8 mouse cellular contexts compared by ENCODE assay signal in the genomic region with DNA sequence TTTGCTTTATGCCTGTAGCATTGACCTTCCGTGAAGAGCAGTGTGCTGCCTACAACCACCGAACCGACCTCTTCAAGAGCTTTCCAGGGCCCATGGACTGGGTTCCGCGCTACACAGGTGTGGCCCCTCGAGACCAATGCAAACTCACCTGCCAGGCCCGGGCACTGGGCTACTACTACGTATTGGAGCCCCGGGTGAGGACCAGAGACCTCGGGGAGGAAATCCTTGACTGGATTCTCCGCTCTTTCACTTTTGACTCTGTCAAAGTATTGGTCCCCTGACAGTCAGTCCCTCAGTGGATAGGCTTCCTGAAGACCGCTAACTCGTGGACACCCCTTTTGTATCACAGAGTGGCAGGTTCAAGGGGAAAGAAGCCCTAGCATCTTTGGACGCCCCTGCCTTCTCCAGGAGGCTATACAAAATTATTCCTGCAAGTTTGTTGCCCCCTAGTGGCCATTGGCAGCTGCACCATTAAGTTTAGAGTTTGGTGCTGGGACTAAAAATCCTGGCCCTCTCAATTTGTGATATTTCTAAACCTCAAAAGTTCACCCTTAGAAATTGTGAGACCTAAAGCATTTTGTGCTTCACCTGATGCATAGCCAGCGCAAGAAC. TPM values are rescaled to one million over a fixed set of nuclear protein-coding genes. Genes with fewer than 3 reads are reported as not detected.
DNase-seq lines count a peak whose midpoint lies in the region; ATAC-seq and TF ChIP-seq lines count a peak whose summit lies in the region.
"Had no signal": no experiment of that assay in that cellular context is flagged by ENCODE, and none has a peak within 500 bp of the region (broad histone marks: within the 10 kb centered on the region; RNA-seq: fewer than 3 reads in every experiment).

No protein-coding gene starts in this region.

- H3K9ac ChIP-seq in hindbrain, embryonic 12.5 days: no peak overlapping the region
- no peak overlapping the region for H3K9ac ChIP-seq in liver, embryonic 15.5 days
- H3K9ac ChIP-seq: heart, embryonic 15.5 days had no signal

- 0 out of 2 replicates have a peak, but pooled peaks have one; percentile 29 for TF ChIP-seq CTCF in thymus, adult 2 months (IDR thresholded peaks at IDR 0.05; ENCODE audit: borderline replicate concordance, control insufficient read depth, extremely low read depth, insufficient read depth, low read length, poor library complexity)

- no peaks in the 10 kb centered on the region for H3K36me3 ChIP-seq in thymus, adult 2 months (ENCODE audit: control insufficient read depth, insufficient read depth, low read length)
- peaks cover 66% of the 10 kb centered on the region for H3K36me3 ChIP-seq in embryonic facial prominence, embryonic 10.5 days (replicated peaks)
- H3K36me3 ChIP-seq in hindbrain, embryonic 12.5 days: no peaks in the 10 kb centered on the region
- no peaks in the 10 kb centered on the region for H3K36me3 ChIP-seq in liver, embryonic 15.5 days (replicated peaks)
- H3K36me3 ChIP-seq: heart, embryonic 15.5 days had no signal

- DNase-seq in thymus, adult 2 months: peak; percentile 55
- DNase-seq in thymus, adult 18-20 months: no peak
- peak; percentile 85 for DNase-seq in adipocyte (ENCODE audit: low spot score)
- DNase-seq in embryonic facial prominence, embryonic 10.5 days (ENCODE audit: low spot score): peak; percentile 71
- peak; percentile 65 for DNase-seq in retina, postnatal 7 days (ENCODE audit: low read depth, low spot score)

- ATAC-seq in hindbrain, embryonic 12.5 days (ENCODE audit: low FRiP score): peak; percentile 41; the same call in 1 of the 2 replicates
- ATAC-seq in liver, embryonic 15.5 days (ENCODE audit: insufficient read depth): no peak

- no peak overlapping the region for H3K27ac ChIP-seq in thymus, adult 2 months (ENCODE audit: control insufficient read depth, insufficient read depth, low read length)
- H3K27ac ChIP-seq in embryonic facial prominence, embryonic 10.5 days (replicated peaks): no peak overlapping the region
- no peak overlapping the region for H3K27ac ChIP-seq in hindbrain, embryonic 12.5 days
- no peak overlapping the region for H3K27ac ChIP-seq in liver, embryonic 15.5 days (replicated peaks)
- H3K27ac ChIP-seq: heart, embryonic 15.5 days had no signal

- no peak overlapping the region for H3K4me3 ChIP-seq in thymus, adult 2 months (ENCODE audit: control insufficient read depth, insufficient read depth, low read length)
- no peak overlapping the region for H3K4me3 ChIP-seq in embryonic facial prominence, embryonic 10.5 days
- no peak overlapping the region for H3K4me3 ChIP-seq in hindbrain, embryonic 12.5 days
- no peak overlapping the region for H3K4me3 ChIP-seq in liver, embryonic 15.5 days (replicated peaks)
- H3K4me3 ChIP-seq: heart, embryonic 15.5 days had no signal

- 66% methylated on average over 15 of the region's 15 CpGs for WGBS in thymus, adult 2 months
- 67% methylated on average over 15 of the region's 15 CpGs for WGBS in embryonic facial prominence, embryonic 10.5 days
- WGBS in hindbrain, embryonic 12.5 days: 66% methylated on average over 15 of the region's 15 CpGs
- WGBS in liver, embryonic 15.5 days (ENCODE audit: insufficient replicate concordance): 51% methylated on average over 15 of the region's 15 CpGs

- no peak overlapping the region for H3K4me2 ChIP-seq in hindbrain, embryonic 12.5 days (replicated peaks)
- peak overlapping the region; percentile 14; the same call in 1 of the 2 replicates for H3K4me2 ChIP-seq in liver, embryonic 15.5 days
- H3K4me2 ChIP-seq: heart, embryonic 15.5 days had no signal

- H3K9me3 ChIP-seq in embryonic facial prominence, embryonic 10.5 days: no peaks in the 10 kb centered on the region
- H3K9me3 ChIP-seq in hindbrain, embryonic 12.5 days (replicated peaks): no peaks in the 10 kb centered on the region
- H3K9me3 ChIP-seq in liver, embryonic 15.5 days (replicated peaks): no peaks in the 10 kb centered on the region
- H3K9me3 ChIP-seq: heart, embryonic 15.5 days had no signal

- TF ChIP-seq POLR2A in thymus, adult 2 months (IDR thresholded peaks at IDR 0.05; ENCODE audit: control insufficient read depth, extremely low read depth, insufficient read depth, low read length, poor library complexity): no peak

- no peaks in the 10 kb centered on the region for H3K27me3 ChIP-seq in thymus, adult 2 months (ENCODE audit: control insufficient read depth, insufficient read depth, low read length)
- H3K27me3 ChIP-seq in embryonic facial prominence, embryonic 10.5 days (replicated peaks; ENCODE audit: low read depth, poor library complexity, severe bottlenecking): no peaks in the 10 kb centered on the region
- no peaks in the 10 kb centered on the region for H3K27me3 ChIP-seq in hindbrain, embryonic 12.5 days
- H3K27me3 ChIP-seq in liver, embryonic 15.5 days: peaks cover 59% of the 10 kb centered on the region
- H3K27me3 ChIP-seq: heart, embryonic 15.5 days had no signal

- H3K4me1 ChIP-seq in thymus, adult 2 months (replicated peaks; ENCODE audit: control insufficient read depth, insufficient read depth, low read length): no peaks in the 10 kb centered on the region
- peaks cover 15% of the 10 kb centered on the region for H3K4me1 ChIP-seq in embryonic facial prominence, embryonic 10.5 days
- H3K4me1 ChIP-seq in hindbrain, embryonic 12.5 days: peaks cover 7% of the 10 kb centered on the region
- H3K4me1 ChIP-seq in liver, embryonic 15.5 days (replicated peaks): peaks cover 18% of the 10 kb centered on the region

RNA-seq across cellular contexts. Expression of a gene that starts 5.9 kb away (rescaled TPM):
- 131 and 154 TPM in 2 replicates for polyA plus RNA-seq in thymus, adult 2 months (2012; rRNA removed)
- polyA plus RNA-seq in embryonic facial prominence, embryonic 10.5 days (2016; fragmentation: Nextera tagmentation; extraction: Ambion mirVana): 269 and 279 TPM in 2 replicates
- polyA plus RNA-seq in hindbrain, embryonic 12.5 days (2016; fragmentation: Nextera tagmentation; extraction: Ambion mirVana): 209 and 227 TPM in 2 replicates
- 137 and 144 TPM in 2 replicates for polyA plus RNA-seq in liver, embryonic 15.5 days (2015; fragmentation: Nextera tagmentation; extraction: Ambion mirVana)

RNA-seq across cellular contexts. Expression of a gene that starts 6.8 kb away (rescaled TPM):
- 0.73 and 0.90 TPM in 2 replicates for polyA plus RNA-seq in thymus, adult 2 months (2012; rRNA removed)
- polyA plus RNA-seq in embryonic facial prominence, embryonic 10.5 days (2016; fragmentation: Nextera tagmentation; extraction: Ambion mirVana): 11.8 and 12.7 TPM in 2 replicates
- 8.5 and 10.6 TPM in 2 replicates for polyA plus RNA-seq in hindbrain, embryonic 12.5 days (2016; fragmentation: Nextera tagmentation; extraction: Ambion mirVana)
- polyA plus RNA-seq in liver, embryonic 15.5 days (2015; fragmentation: Nextera tagmentation; extraction: Ambion mirVana): 0.58 and 0.60 TPM in 2 replicates

RNA-seq across cellular contexts. Expression of a gene that starts 13.1 kb away (rescaled TPM):
- 97.0 and 98.9 TPM in 2 replicates for polyA plus RNA-seq in thymus, adult 2 months (2012; rRNA removed)
- 68.7 and 70.8 TPM in 2 replicates for polyA plus RNA-seq in embryonic facial prominence, embryonic 10.5 days (2016; fragmentation: Nextera tagmentation; extraction: Ambion mirVana)
- 83.6 and 85.6 TPM in 2 replicates for polyA plus RNA-seq in hindbrain, embryonic 12.5 days (2016; fragmentation: Nextera tagmentation; extraction: Ambion mirVana)
- 21.9 and 23.5 TPM in 2 replicates for polyA plus RNA-seq in liver, embryonic 15.5 days (2015; fragmentation: Nextera tagmentation; extraction: Ambion mirVana)

RNA-seq across cellular contexts. Expression of a gene that starts 22.9 kb away (rescaled TPM):
- polyA plus RNA-seq in thymus, adult 2 months (2012; rRNA removed): 127 and 138 TPM in 2 replicates
- polyA plus RNA-seq in embryonic facial prominence, embryonic 10.5 days (2016; fragmentation: Nextera tagmentation; extraction: Ambion mirVana): 12.4 and 16.5 TPM in 2 replicates
- 22.1 and 24.1 TPM in 2 replicates for polyA plus RNA-seq in hindbrain, embryonic 12.5 days (2016; fragmentation: Nextera tagmentation; extraction: Ambion mirVana)
- 115 and 118 TPM in 2 replicates for polyA plus RNA-seq in liver, embryonic 15.5 days (2015; fragmentation: Nextera tagmentation; extraction: Ambion mirVana)

RNA-seq across cellular contexts. Expression of a gene that starts 23.9 kb away (rescaled TPM):
- polyA plus RNA-seq in thymus, adult 2 months (2012; rRNA removed): 71.5 and 78.5 TPM in 2 replicates
- polyA plus RNA-seq in embryonic facial prominence, embryonic 10.5 days (2016; fragmentation: Nextera tagmentation; extraction: Ambion mirVana): 52.0 and 57.5 TPM in 2 replicates
- polyA plus RNA-seq in hindbrain, embryonic 12.5 days (2016; fragmentation: Nextera tagmentation; extraction: Ambion mirVana): 60.5 and 60.9 TPM in 2 replicates
- polyA plus RNA-seq in liver, embryonic 15.5 days (2015; fragmentation: Nextera tagmentation; extraction: Ambion mirVana): 214 and 226 TPM in 2 replicates

Comparison
In these comparisons a context has a peak if more than half of its experiments do, and no peak if none do; other contexts are left out.
1. DNase-seq: peak in thymus, adult 2 months (single experiment), adipocyte (single experiment), embryonic facial prominence, embryonic 10.5 days (single experiment) and retina, postnatal 7 days (single experiment); none in thymus, adult 18-20 months (0 of 2).